Mouse (Mus musculus) testis, adult 2 months (tissue): ENCODE results near the gene Eid2b.

ENCODE experiments used
- CTCF ChIP-seq: fragments of 200-500 bp; IDR thresholded peaks from 2 replicates; pipeline ENCODE4 v1.5.1; 2012; ENCODE audit warnings: low read depth, mild to moderate bottlenecking, inconsistent platforms, low read length, moderate library complexity; ENCODE audit not compliant: control insufficient read depth, insufficient read depth, insufficient replicate concordance
- POLR2A ChIP-seq: fragments of 200-500 bp; IDR thresholded peaks from 2 replicates; pipeline ENCODE4 v1.6.1; 2012; ENCODE audit warnings: low read depth, mild to moderate bottlenecking, inconsistent platforms, low read length, moderate library complexity; ENCODE audit not compliant: control insufficient read depth

- no peak for TF ChIP-seq POLR2A
- no peak for TF ChIP-seq CTCF
Measured at GRCm38 (mm10) chr7:28325293-28325692, 47.8 kb downstream of the Eid2b start.
